Mouse (Mus musculus): ENCODE data around the gene Krt7.

The Krt7 gene

GRCm38 (mm10) chr15:101376776-101377061 lies 34.1 kb upstream of the Krt7 start:
- no peak for DNase-seq (ENCODE audit: low spot score)

- DNase-seq (ENCODE audit: low spot score): no peak
These were observed 32.2 kb upstream of the Krt7 start for GRCm38 (mm10) chr15:101378646-101379045.

GRCm38 (mm10) chr15:101381758-101382157 lies 29.1 kb upstream of the Krt7 start:
- no peak for DNase-seq (ENCODE audit: low spot score)

GRCm38 (mm10) chr15:101382811-101383210 lies 28.0 kb upstream of the Krt7 start:
- no peak for DNase-seq (ENCODE audit: low spot score)

- no peak for DNase-seq (ENCODE audit: low spot score)
These were observed 26.2 kb upstream of the Krt7 start for GRCm38 (mm10) chr15:101384610-101385009.

GRCm38 (mm10) chr15:101385064-101385463 lies 25.8 kb upstream of the Krt7 start:
- no peak for DNase-seq (ENCODE audit: low spot score)

GRCm38 (mm10) chr15:101387176-101387575 lies 23.7 kb upstream of the Krt7 start:
- DNase-seq (ENCODE audit: low spot score): no peak

- DNase-seq (ENCODE audit: low spot score): no peak
These were observed 22.8 kb upstream of the Krt7 start for GRCm38 (mm10) chr15:101388034-101388541.

- no peak for DNase-seq (ENCODE audit: low spot score)
These were observed 20.6 kb upstream of the Krt7 start for GRCm38 (mm10) chr15:101390203-101390602.

- no peak for DNase-seq (ENCODE audit: low spot score)
These were observed 18.6 kb upstream of the Krt7 start for GRCm38 (mm10) chr15:101392251-101392650.

GRCm38 (mm10) chr15:101394908-101395307 lies 15.9 kb upstream of the Krt7 start:
- no peak for DNase-seq (ENCODE audit: low spot score)

- DNase-seq (ENCODE audit: low spot score): no peak
These were observed 14.4 kb upstream of the Krt7 start for GRCm38 (mm10) chr15:101396466-101396865.

- no peak for DNase-seq (ENCODE audit: low spot score)
These were observed 13.9 kb upstream of the Krt7 start for GRCm38 (mm10) chr15:101396921-101397320.

GRCm38 (mm10) chr15:101397683-101398082 lies 13.2 kb upstream of the Krt7 start:
- no peak for DNase-seq (ENCODE audit: low spot score)

- no peak for DNase-seq (ENCODE audit: low spot score)
These were observed 12.6 kb upstream of the Krt7 start for GRCm38 (mm10) chr15:101398269-101398668.

GRCm38 (mm10) chr15:101412188-101412587 lies 1.3 kb downstream of the Krt7 start:
- DNase-seq (ENCODE audit: low spot score): no peak

GRCm38 (mm10) chr15:101413916-101414635 lies 3.2 kb downstream of the Krt7 start:
- DNase-seq (ENCODE audit: low spot score): peak; percentile 30

GRCm38 (mm10) chr15:101414807-101415565 lies 4.1 kb downstream of the Krt7 start:
- DNase-seq (ENCODE audit: low spot score): no peak

- no peak for DNase-seq (ENCODE audit: low spot score)
These were observed 8.1 kb downstream of the Krt7 start for GRCm38 (mm10) chr15:101418950-101419349.

GRCm38 (mm10) chr15:101420903-101421302 lies 10.1 kb downstream of the Krt7 start:
- DNase-seq (ENCODE audit: low spot score): peak; percentile 44

- DNase-seq (ENCODE audit: low spot score): no peak
These were observed 14.1 kb downstream of the Krt7 start for GRCm38 (mm10) chr15:101424914-101425313.

GRCm38 (mm10) chr15:101436611-101437010 lies 25.8 kb downstream of the Krt7 start:
- no peak for DNase-seq (ENCODE audit: low spot score)

GRCm38 (mm10) chr15:101438555-101438954 lies 27.7 kb downstream of the Krt7 start, which contains the start of gene Krt87:
Gene Krt87, minus strand, starts transcription at chr15:101438804.
- DNase-seq (ENCODE audit: low spot score): peak; percentile 32

Data from embryo, embryonic 10.5 days (tissue).